Mouse (Mus musculus): ENCODE results near the gene Gnl2. TPM values are rescaled to one million over a fixed set of nuclear protein-coding genes. Genes with fewer than 3 reads are reported as not detected.

Gene Gnl2
- total and polyA plus RNA-seq, 3 experiments = 65.0 to 139 (median 66.8) TPM

DNA sequence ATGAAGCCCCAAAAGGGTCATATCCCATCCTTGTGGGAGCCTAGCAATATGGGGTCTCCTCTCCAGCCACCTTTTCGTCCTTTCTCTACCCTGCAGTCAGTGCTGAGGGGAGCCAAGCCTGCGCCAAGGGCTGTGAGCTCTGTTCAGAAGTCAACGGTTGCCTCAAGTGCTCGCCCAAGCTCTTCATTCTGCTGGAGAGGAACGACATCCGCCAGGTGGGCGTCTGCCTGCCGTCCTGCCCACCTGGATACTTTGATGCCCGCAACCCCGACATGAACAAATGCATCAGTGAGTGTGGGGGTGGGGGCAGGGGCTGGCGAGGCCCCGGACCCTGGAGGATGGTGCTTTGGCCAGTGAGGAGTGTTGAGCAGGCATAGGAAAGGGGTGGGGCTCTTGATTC lies 11.5 kb upstream of the Gnl2 start:
- no peaks in the 10 kb centered on the region for H3K4me1 ChIP-seq (ENCODE audit: control insufficient read depth in 1 of 2, insufficient read depth in 2 of 2)
- no peak for DNase-seq (ENCODE audit: extremely low read depth)
- no peaks in the 10 kb centered on the region for H3K36me3 ChIP-seq (replicated peaks in 1 of 2; ENCODE audit: control insufficient read depth in 1 of 2, insufficient read depth in 1 of 2, low read length in 1 of 2)
- no peak overlapping the region for H3K27ac ChIP-seq (ENCODE audit: insufficient read depth, low read depth)
- peaks cover 59% of the 10 kb centered on the region for H3K27me3 ChIP-seq (replicated peaks)
- in situ Hi-C loops (cut with MboI; ENCODE audit: low pct_ligation_motif_present, low pct_unique_long_range_greater_than_20kb, low sequenced_read_pairs) (no loop called here), dilution Hi-C loops (cut with MboI; ENCODE audit: extremely low pct_ligation_motif_present, extremely low pct_unique_long_range_greater_than_20kb, low sequenced_read_pairs) (no loop called here)
- no peak overlapping the region for H3K4me2 ChIP-seq (ENCODE audit: insufficient read depth, low read depth, poor library complexity, severe bottlenecking)
- H3K9me3 ChIP-seq (replicated peaks; ENCODE audit: low read length) = no peaks in the 10 kb centered on the region
- H3K79me2 ChIP-seq (replicated peaks; ENCODE audit: control insufficient read depth, extremely low read depth, insufficient read depth, poor library complexity, severe bottlenecking) = no peaks in the 10 kb centered on the region
- no peak for TF ChIP-seq NELFE (IDR thresholded peaks at IDR 0.05; ENCODE audit: low read depth, low read length)
- TF ChIP-seq JUN (IDR thresholded peaks at IDR 0.05; ENCODE audit: insufficient read depth, low read depth, low read length) = no peak
- H3K4me3 ChIP-seq (replicated peaks in 1 of 3; ENCODE audit: low read depth in 2 of 3, low read length in 2 of 3, poor library complexity in 1 of 3) = no peak overlapping the region
- no peak overlapping the region for H3K9ac ChIP-seq (ENCODE audit: insufficient read depth, low read depth)

DNA sequence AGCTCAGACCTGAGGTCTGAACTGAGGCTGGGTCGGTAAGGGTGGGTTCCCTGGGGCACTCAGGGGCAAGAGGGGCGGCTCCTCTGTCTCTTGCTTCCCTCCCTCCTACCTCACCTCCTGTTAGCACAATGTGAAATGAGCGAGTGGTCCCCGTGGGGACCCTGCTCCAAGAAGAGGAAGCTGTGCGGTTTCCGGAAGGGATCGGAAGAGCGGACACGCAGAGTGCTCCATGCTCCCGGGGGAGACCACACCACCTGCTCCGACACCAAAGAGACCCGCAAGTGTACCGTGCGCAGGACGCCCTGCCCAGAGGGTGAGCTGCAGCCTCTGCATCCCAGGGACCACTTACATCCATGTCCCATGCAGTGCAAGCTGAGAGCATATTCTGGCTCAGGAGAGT lies 8.9 kb upstream of the Gnl2 start:
- Histone ChIP-seq H3K4me2 (ENCODE audit: insufficient read depth, low read depth, poor library complexity, severe bottlenecking) (no peak overlapping the region), H3K4me3 (replicated peaks in 1 of 3; ENCODE audit: low read depth in 2 of 3, low read length in 2 of 3, poor library complexity in 1 of 3) (no peak overlapping the region)
- dilution Hi-C loops (cut with MboI; ENCODE audit: extremely low pct_ligation_motif_present, extremely low pct_unique_long_range_greater_than_20kb, low sequenced_read_pairs) = no loop called here

DNA sequence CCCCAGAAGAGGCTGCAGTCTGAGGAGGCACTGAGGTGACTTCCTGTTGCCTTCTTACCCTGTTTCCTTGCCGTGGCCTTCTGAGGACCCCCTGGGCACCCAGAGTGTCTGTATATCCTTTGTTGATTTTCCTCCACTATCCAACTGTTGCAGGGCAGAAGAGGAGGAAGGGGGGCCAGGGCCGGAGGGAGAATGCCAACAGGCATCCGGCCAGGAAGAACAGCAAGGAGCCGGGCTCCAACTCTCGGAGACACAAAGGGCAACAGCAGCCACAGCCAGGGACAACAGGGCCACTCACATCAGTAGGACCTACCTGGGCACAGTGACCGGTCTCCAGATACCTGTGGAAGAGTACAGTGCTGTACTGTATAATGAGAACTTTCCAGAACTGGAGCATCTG lies 8.2 kb upstream of the Gnl2 start:
- no peak for DNase-seq (ENCODE audit: extremely low read depth)
- Histone ChIP-seq H3K27ac (ENCODE audit: insufficient read depth, low read depth) (no peak overlapping the region), H3K4me3 (replicated peaks in 1 of 3; ENCODE audit: low read depth in 2 of 3, low read length in 2 of 3, poor library complexity in 1 of 3) (no peak overlapping the region), H3K9ac (ENCODE audit: insufficient read depth, low read depth) (no peak overlapping the region), H3K79me2 (replicated peaks; ENCODE audit: control insufficient read depth, extremely low read depth, insufficient read depth, poor library complexity, severe bottlenecking) (no peaks in the 10 kb centered on the region), H3K4me2 (ENCODE audit: insufficient read depth, low read depth, poor library complexity, severe bottlenecking) (no peak overlapping the region), H3K9me3 (replicated peaks; ENCODE audit: low read length) (no peaks in the 10 kb centered on the region), H3K36me3 (replicated peaks in 1 of 2; ENCODE audit: control insufficient read depth in 1 of 2, insufficient read depth in 1 of 2, low read length in 1 of 2) (no peaks in the 10 kb centered on the region), H3K4me1 (ENCODE audit: control insufficient read depth in 1 of 2, insufficient read depth in 2 of 2) (no peaks in the 10 kb centered on the region), H3K27me3 (replicated peaks) (peaks cover 56% of the 10 kb centered on the region)
- dilution Hi-C loops (cut with MboI; ENCODE audit: extremely low pct_ligation_motif_present, extremely low pct_unique_long_range_greater_than_20kb, low sequenced_read_pairs) = no loop called here
- in situ Hi-C loops (cut with MboI; ENCODE audit: low pct_ligation_motif_present, low pct_unique_long_range_greater_than_20kb, low sequenced_read_pairs) = no loop called here
- no peak for TF ChIP-seq JUND (conservative IDR thresholded peaks at IDR 0.05; ENCODE audit: low read depth, low read length)
- TF ChIP-seq MYC (IDR thresholded peaks at IDR 0.05; ENCODE audit: low read depth, low read length) = no peak
- TF ChIP-seq IRF4 (IDR thresholded peaks at IDR 0.05; ENCODE audit: low read depth, low read length) = no peak
- no peak for TF ChIP-seq ELF1 (IDR thresholded peaks at IDR 0.05; ENCODE audit: low read depth, low read length)
- TF ChIP-seq HCFC1 (IDR thresholded peaks at IDR 0.05; ENCODE audit: low read depth, low read length) = no peak
- no peak for TF ChIP-seq ZMIZ1 (IDR thresholded peaks at IDR 0.05; ENCODE audit: low read depth, low read length)

More for the DNA sequence above, 8.9 kb upstream of the Gnl2 start:
- no peak overlapping the region for H3K27ac ChIP-seq (ENCODE audit: insufficient read depth, low read depth)
- no peaks in the 10 kb centered on the region for H3K4me1 ChIP-seq (ENCODE audit: control insufficient read depth in 1 of 2, insufficient read depth in 2 of 2)
- TF ChIP-seq MXI1 (IDR thresholded peaks at IDR 0.05; ENCODE audit: low read depth, low read length) (no peak), CHD1 (IDR thresholded peaks at IDR 0.05; ENCODE audit: low read depth, low read length) (no peak), USF1 (IDR thresholded peaks at IDR 0.05; ENCODE audit: low read depth, low read length) (no peak), HCFC1 (IDR thresholded peaks at IDR 0.05; ENCODE audit: low read depth, low read length) (no peak), ZMIZ1 (IDR thresholded peaks at IDR 0.05; ENCODE audit: low read depth, low read length) (no peak), PAX5 (IDR thresholded peaks at IDR 0.05; ENCODE audit: low read length) (no peak), TBP (conservative IDR thresholded peaks at IDR 0.05; ENCODE audit: low read depth, low read length) (no peak), POLR2AphosphoS2 (IDR thresholded peaks at IDR 0.05; ENCODE audit: low read depth, low read length) (no peak), ZKSCAN1 (IDR thresholded peaks at IDR 0.05; ENCODE audit: borderline replicate concordance, low read depth, low read length) (no peak), USF2 (conservative IDR thresholded peaks at IDR 0.05; ENCODE audit: low read depth, low read length) (no peak), MAX (IDR thresholded peaks at IDR 0.05; ENCODE audit: low read length) (no peak)
- no peaks in the 10 kb centered on the region for H3K79me2 ChIP-seq (replicated peaks; ENCODE audit: control insufficient read depth, extremely low read depth, insufficient read depth, poor library complexity, severe bottlenecking)
- no peak for DNase-seq (ENCODE audit: extremely low read depth)
- peaks cover 54% of the 10 kb centered on the region for H3K27me3 ChIP-seq (replicated peaks)
- H3K9ac ChIP-seq (ENCODE audit: insufficient read depth, low read depth) = no peak overlapping the region
- in situ Hi-C loops (cut with MboI; ENCODE audit: low pct_ligation_motif_present, low pct_unique_long_range_greater_than_20kb, low sequenced_read_pairs) = no loop called here
- H3K9me3 ChIP-seq (replicated peaks; ENCODE audit: low read length) = no peaks in the 10 kb centered on the region
- no peaks in the 10 kb centered on the region for H3K36me3 ChIP-seq (replicated peaks in 1 of 2; ENCODE audit: control insufficient read depth in 1 of 2, insufficient read depth in 1 of 2, low read length in 1 of 2)
